Comparison of ENCODE assay signal across 10 mouse cellular contexts in the genomic region with DNA sequence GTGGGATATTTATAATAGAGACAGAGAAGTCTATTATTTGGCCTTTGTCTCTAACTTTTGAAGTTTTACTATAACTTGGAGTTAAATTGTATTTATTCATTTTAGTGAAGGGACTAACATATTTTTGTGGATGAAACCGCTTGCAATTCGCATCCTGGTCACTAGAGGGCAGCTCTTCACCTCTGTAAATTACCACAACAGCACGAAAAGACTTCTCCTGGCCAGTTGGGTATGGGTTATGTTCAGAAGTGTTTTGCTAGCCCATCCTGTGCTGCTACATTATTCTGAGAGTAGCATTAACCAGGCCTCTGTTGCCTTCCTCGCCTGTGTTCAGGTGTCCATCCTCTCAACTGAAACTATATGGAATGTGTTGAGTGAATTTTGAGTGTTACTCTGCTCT.
DNase-seq lines count a peak whose midpoint lies in the region; ATAC-seq and TF ChIP-seq lines count a peak whose summit lies in the region.
"Had no signal": no experiment of that assay in that cellular context is flagged by ENCODE, and none has a peak within 500 bp of the region (broad histone marks: within the 10 kb centered on the region; RNA-seq: fewer than 3 reads in every experiment).

No protein-coding gene starts in this region.

- no peak overlapping the region for H3K4me3 ChIP-seq in neural tube, embryonic 15.5 days (replicated peaks)
- H3K4me3 ChIP-seq in hindbrain, embryonic 12.5 days, result no peak overlapping the region
- no peak overlapping the region for H3K4me3 ChIP-seq in midbrain, embryonic 13.5 days (replicated peaks)
- H3K4me3 ChIP-seq: embryonic facial prominence, embryonic 15.5 days; megakaryocyte, embryonic 14.5 days had no signal

- H3K9me3 ChIP-seq in neural tube, embryonic 15.5 days (replicated peaks), result no peaks in the 10 kb centered on the region
- no peaks in the 10 kb centered on the region for H3K9me3 ChIP-seq in hindbrain, embryonic 12.5 days (replicated peaks)
- no peaks in the 10 kb centered on the region for H3K9me3 ChIP-seq in midbrain, embryonic 13.5 days
- H3K9me3 ChIP-seq: embryonic facial prominence, embryonic 15.5 days; megakaryocyte, embryonic 14.5 days had no signal

- WGBS in neural tube, embryonic 15.5 days, result 9% methylated on average over 4 of the region's 4 CpGs
- 12% methylated on average over 4 of the region's 4 CpGs for whole genome bisulfite sequencing in hindbrain, embryonic 12.5 days
- 14% methylated on average over 4 of the region's 4 CpGs for WGBS in midbrain, embryonic 13.5 days

- DNase-seq in neural tube, embryonic 10.5 days (ENCODE audit: extremely low spot score, low spot score), result peak; percentile 47
- DNase-seq in brain, embryonic 14.5 days (ENCODE audit: low read depth), result peak; percentile 74
- peak; percentile 25 for DNase-seq in left cerebral cortex, adult 11 months (ENCODE audit: low spot score)
- peak; percentile 80 for DNase-seq in testis, postnatal 10 days (ENCODE audit: low spot score)

- no peak overlapping the region for H3K27ac ChIP-seq in neural tube, embryonic 15.5 days (replicated peaks)
- H3K27ac ChIP-seq in hindbrain, embryonic 12.5 days, result no peak overlapping the region
- H3K27ac ChIP-seq in midbrain, embryonic 13.5 days, result no peak overlapping the region
- H3K27ac ChIP-seq: embryonic facial prominence, embryonic 15.5 days had no signal

- H3K36me3 ChIP-seq in neural tube, embryonic 15.5 days, result peaks cover 7% of the 10 kb centered on the region; the same call in 1 of the 2 replicates
- H3K36me3 ChIP-seq in hindbrain, embryonic 12.5 days, result no peaks in the 10 kb centered on the region
- peaks cover 8% of the 10 kb centered on the region; the same call in 1 of the 2 replicates for H3K36me3 ChIP-seq in midbrain, embryonic 13.5 days
- H3K36me3 ChIP-seq: embryonic facial prominence, embryonic 15.5 days had no signal

- no peaks in the 10 kb centered on the region for H3K27me3 ChIP-seq in neural tube, embryonic 15.5 days (replicated peaks)
- H3K27me3 ChIP-seq in hindbrain, embryonic 12.5 days, result no peaks in the 10 kb centered on the region
- no peaks in the 10 kb centered on the region for H3K27me3 ChIP-seq in midbrain, embryonic 13.5 days
- H3K27me3 ChIP-seq: embryonic facial prominence, embryonic 15.5 days; megakaryocyte, embryonic 14.5 days had no signal

- no peak for TF ChIP-seq POLR2A in brain, embryonic 14.5 days (IDR thresholded peaks at IDR 0.05; ENCODE audit: borderline replicate concordance, extremely low read depth, insufficient read depth, insufficient read length, poor library complexity, severe bottlenecking)

- H3K9ac ChIP-seq in neural tube, embryonic 15.5 days (replicated peaks), result no peak overlapping the region
- H3K9ac ChIP-seq in hindbrain, embryonic 12.5 days, result no peak overlapping the region
- H3K9ac ChIP-seq in midbrain, embryonic 13.5 days (replicated peaks), result no peak overlapping the region
- H3K9ac ChIP-seq: embryonic facial prominence, embryonic 15.5 days had no signal

- TF ChIP-seq CTCF in brain, embryonic 14.5 days (IDR thresholded peaks at IDR 0.05; ENCODE audit: borderline replicate concordance, extremely low read depth, insufficient read depth, insufficient read length), result peak; percentile 83

- ATAC-seq in neural tube, embryonic 15.5 days (ENCODE audit: low FRiP score), result no peak
- peak; percentile 65; the same call in 1 of the 2 replicates for ATAC-seq in erythroblast, adult 5-6 weeks (replicated peaks; ENCODE audit: low FRiP score, poor library complexity, severe bottlenecking)
- 0 out of 2 replicates have a peak, but pooled peaks have one; percentile 61 for ATAC-seq in hindbrain, embryonic 12.5 days (ENCODE audit: low FRiP score)
- 0 out of 2 replicates have a peak, but pooled peaks have one; percentile 65 for ATAC-seq in midbrain, embryonic 13.5 days

- no peak overlapping the region for H3K4me2 ChIP-seq in neural tube, embryonic 15.5 days
- no peak overlapping the region for H3K4me2 ChIP-seq in hindbrain, embryonic 12.5 days (replicated peaks)
- H3K4me2 ChIP-seq in midbrain, embryonic 13.5 days (replicated peaks), result no peak overlapping the region
- H3K4me2 ChIP-seq: embryonic facial prominence, embryonic 15.5 days had no signal

- H3K4me1 ChIP-seq in neural tube, embryonic 15.5 days, result no peaks in the 10 kb centered on the region
- no peaks in the 10 kb centered on the region for H3K4me1 ChIP-seq in hindbrain, embryonic 12.5 days
- H3K4me1 ChIP-seq in midbrain, embryonic 13.5 days (replicated peaks), result no peaks in the 10 kb centered on the region
- H3K4me1 ChIP-seq: embryonic facial prominence, embryonic 15.5 days; megakaryocyte, embryonic 14.5 days had no signal

Comparison
In these comparisons a context has a peak if more than half of its experiments do, and no peak if none do; other contexts are left out.
1. DNase-seq: peak in every context shown above with its lines; median percentile 80 in testis, postnatal 10 days; 74 in brain, embryonic 14.5 days; 47 in neural tube, embryonic 10.5 days; 25 in left cerebral cortex, adult 11 months.